Mouse (Mus musculus): ENCODE measurements at regions not wholly inside any gene's neighbourhood (a gene's known extent, or its start where the extent isn't known, plus 50 kb on each side); places are given as distances from the start of the nearest gene placed in this dataset.

DNA sequence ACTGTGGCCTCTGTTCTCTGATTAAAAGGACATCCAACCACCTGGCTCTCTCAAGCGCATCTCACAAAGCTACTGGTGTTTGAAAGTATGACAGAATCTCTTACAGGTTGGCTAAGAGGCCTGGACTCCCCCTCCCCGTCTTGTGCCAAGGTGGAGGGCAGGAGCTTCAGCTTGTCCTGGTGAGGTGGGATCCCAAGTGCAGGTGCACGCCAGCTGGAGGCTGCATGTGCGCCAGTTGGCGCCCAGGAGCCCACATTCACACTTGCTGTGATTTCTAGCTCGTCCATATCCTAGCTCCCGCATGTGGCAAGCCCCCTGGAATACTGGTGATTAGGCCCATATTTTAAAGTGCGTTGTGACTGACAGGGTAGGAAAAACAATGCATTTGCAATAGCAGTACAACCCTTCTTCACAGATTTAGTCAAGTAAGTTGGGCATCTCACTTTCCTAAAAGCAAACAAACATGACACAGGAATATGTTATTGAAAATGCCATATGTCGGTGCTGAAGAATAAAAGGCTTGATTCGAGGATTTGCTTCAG lies 292.8 kb upstream of the Tenm3 start:
- TF ChIP-seq HCFC1 (IDR thresholded peaks at IDR 0.05; ENCODE audit: borderline replicate concordance, insufficient read depth, low read length), result no peak
- TF ChIP-seq ZC3H11A (IDR thresholded peaks at IDR 0.05; ENCODE audit: borderline replicate concordance, low read depth, low read length), result no peak
